ENCODE assay signal across 29 mouse cellular contexts in genomic region chr7:140846676-140847075, GRCm38 (mm10). TPM values are rescaled to one million over a fixed set of nuclear protein-coding genes. Genes with fewer than 3 reads are reported as not detected.
A peak's percentile ranks its signal among the peaks of the same experiment; 100 is the strongest.
DNase-seq lines count a peak whose midpoint lies in the region; ATAC-seq and TF ChIP-seq lines count a peak whose summit lies in the region.
"Had no signal": no experiment of that assay in that cellular context is flagged by ENCODE, and none has a peak within 500 bp of the region (broad histone marks: within the 10 kb centered on the region; RNA-seq: fewer than 3 reads in every experiment).

No protein-coding gene starts in this region.

- H3K36me3 ChIP-seq in megakaryocyte, embryonic 14.5 days (replicated peaks; ENCODE audit: low read length), result peaks cover 15% of the 10 kb centered on the region
- no peaks in the 10 kb centered on the region for H3K36me3 ChIP-seq in testis, adult 2 months (ENCODE audit: control insufficient read depth, insufficient read depth, low read length)
- H3K36me3 ChIP-seq in E14TG2a.4 (ENCODE audit: insufficient read depth, low read length), result peaks cover 12% of the 10 kb centered on the region

- peaks cover 30% of the 10 kb centered on the region for H3K27me3 ChIP-seq in megakaryocyte, embryonic 14.5 days (replicated peaks)
- no peaks in the 10 kb centered on the region for H3K27me3 ChIP-seq in testis, adult 2 months (ENCODE audit: control insufficient read depth, insufficient read depth, low read length)
- H3K27me3 ChIP-seq in E14TG2a.4 (ENCODE audit: insufficient read depth, low read length), result peaks cover 16% of the 10 kb centered on the region; the same call in 1 of the 2 replicates

- peaks cover 59% of the 10 kb centered on the region for H3K4me1 ChIP-seq in megakaryocyte, embryonic 14.5 days
- peaks cover 3% of the 10 kb centered on the region; the same call in 1 of the 2 replicates for H3K4me1 ChIP-seq in testis, adult 2 months (ENCODE audit: control insufficient read depth, insufficient read depth, low read length)
- peaks cover 86% of the 10 kb centered on the region for H3K4me1 ChIP-seq in E14TG2a.4 (replicated peaks; ENCODE audit: low read depth, low read length)
- H3K4me1 ChIP-seq: embryonic facial prominence, embryonic 12.5 days had no signal

- H3K27ac ChIP-seq in testis, adult 2 months (ENCODE audit: control insufficient read depth, insufficient read depth, low read depth, low read length), result no peak overlapping the region
- H3K27ac ChIP-seq: embryonic facial prominence, embryonic 10.5 days; embryonic facial prominence, embryonic 12.5 days; forebrain, embryonic 13.5 days; forebrain, embryonic 15.5 days had no signal

- peak overlapping the region; percentile 83 for H3K4me3 ChIP-seq in megakaryocyte, embryonic 14.5 days (replicated peaks)
- H3K4me3 ChIP-seq in testis, adult 2 months (ENCODE audit: control insufficient read depth, low read depth, low read length), result peak overlapping the region; percentile 74
- H3K4me3 ChIP-seq in E14TG2a.4 (replicated peaks; ENCODE audit: low read length), result 0 out of 2 replicates have a peak overlapping the region, but pooled peaks have one; percentile 1
- H3K4me3 ChIP-seq: embryonic facial prominence, embryonic 10.5 days; embryonic facial prominence, embryonic 12.5 days; forebrain, embryonic 13.5 days; forebrain, embryonic 15.5 days had no signal

- TF ChIP-seq CTCF in testis, adult 2 months (IDR thresholded peaks at IDR 0.05; ENCODE audit: control insufficient read depth, insufficient read depth, insufficient replicate concordance, low read depth, low read length), result no peak
- no peak for TF ChIP-seq CTCF in E14TG2a.4 (conservative IDR thresholded peaks at IDR 0.05; ENCODE audit: low read length)

- TF ChIP-seq POLR2A in testis, adult 2 months (IDR thresholded peaks at IDR 0.05; ENCODE audit: control insufficient read depth, low read depth, low read length), result no peak

- no peak for ATAC-seq in megakaryocyte, adult 5-6 weeks (ENCODE audit: poor library complexity, severe bottlenecking)
- ATAC-seq: CD4-positive, CD25-positive, alpha-beta regulatory T cell, adult 4 months; forebrain, embryonic 13.5 days; forebrain, embryonic 15.5 days; forebrain, postnatal 0 days had no signal

- H3K9me3 ChIP-seq in megakaryocyte, embryonic 14.5 days, result no peaks in the 10 kb centered on the region
- no peaks in the 10 kb centered on the region for H3K9me3 ChIP-seq in E14TG2a.4 (ENCODE audit: low read length)
- H3K9me3 ChIP-seq: embryonic facial prominence, embryonic 10.5 days; embryonic facial prominence, embryonic 12.5 days; forebrain, embryonic 13.5 days; forebrain, embryonic 15.5 days had no signal

- peak; percentile 42 for DNase-seq in adrenal gland, postnatal 14 days
- DNase-seq in adrenal gland, adult 18-20 months (ENCODE audit: low spot score in 2 of 2), result no peak
- DNase-seq in testis, postnatal 14 days (ENCODE audit: low spot score), result no peak
- no peak for DNase-seq in cerebellum, postnatal 10 days
- DNase-seq: adrenal gland, postnatal 10 days; B cell, adult 2 months; cerebellum, adult 11 months; cerebellum, adult 18-20 months; cerebellum, adult 8-10 months; cerebellum, adult 9-11 months; cerebellum, postnatal 25 days; forebrain, postnatal 0 days had no signal

RNA-seq across cellular contexts. Expression of gene Odf3, which starts 0.9 kb away (rescaled TPM):
- not detected in 2 replicates for total RNA-seq in adrenal gland, postnatal 14 days (2021)
- total RNA-seq in adrenal gland, adult 18-20 months (2021), result under 1 TPM; 0.26 to 0.40 TPM
- 0.13 TPM in 1 of 2 replicates, not detected in the other for polyA plus RNA-seq in megakaryocyte, embryonic 14.5 days (2012; ENCODE audit: insufficient read depth, low replicate concordance)
- total RNA-seq in megakaryocyte, adult 5-6 weeks (2015), result not detected in 2 replicates
- not detected in 2 replicates for total RNA-seq in megakaryocyte, adult 5-6 weeks (2017)
- 539 and 573 TPM in 2 replicates for polyA plus RNA-seq in testis, adult 2 months (2012; rRNA removed)
- total RNA-seq: CH12.LX; ES-E14; forebrain, postnatal 0 days; MEL had no signal
- polyA plus RNA-seq: CD4-positive, CD25-positive, alpha-beta regulatory T cell, adult 4 months; embryonic facial prominence, embryonic 10.5 days; embryonic facial prominence, embryonic 12.5 days; embryonic facial prominence, embryonic 14.5 days; forebrain, embryonic 11.5 days; forebrain, embryonic 13.5 days had no signal

RNA-seq across cellular contexts. Expression of gene Scgb1c1, which starts 1.3 kb away (rescaled TPM):
- total RNA-seq in adrenal gland, postnatal 14 days (2021), result not detected in 2 replicates
- not detected for total RNA-seq in adrenal gland, adult 18-20 months (2021)
- polyA plus RNA-seq in megakaryocyte, embryonic 14.5 days (2012; ENCODE audit: insufficient read depth, low replicate concordance), result 1.1 TPM in 1 of 2 replicates, not detected in the other
- not detected in 2 replicates for total RNA-seq in megakaryocyte, adult 5-6 weeks (2015)
- not detected in 2 replicates for total RNA-seq in megakaryocyte, adult 5-6 weeks (2017)
- polyA plus RNA-seq in testis, adult 2 months (2012; rRNA removed), result not detected in 2 replicates
- total RNA-seq: adrenal gland, postnatal 36 days; CH12.LX; ES-E14; forebrain, postnatal 0 days; MEL had no signal
- polyA plus RNA-seq: brain, embryonic 14.5 days; CD4-positive, CD25-positive, alpha-beta regulatory T cell, adult 4 months; cortical plate, adult 2 months; embryonic facial prominence, embryonic 10.5 days; embryonic facial prominence, embryonic 12.5 days; forebrain, embryonic 11.5 days; forebrain, embryonic 13.5 days; forebrain, embryonic 15.5 days; forebrain, postnatal 0 days had no signal

RNA-seq across cellular contexts. Expression of gene Gm45785, which starts 9.5 kb away (rescaled TPM):
- total RNA-seq in adrenal gland, postnatal 14 days (2021), result 0.89 TPM in 1 of 2 replicates, not detected in the other
- under 1 TPM; 0.36 to 0.61 TPM for total RNA-seq in adrenal gland, adult 18-20 months (2021)
- polyA plus RNA-seq in megakaryocyte, embryonic 14.5 days (2012; ENCODE audit: insufficient read depth, low replicate concordance), result not detected in 2 replicates
- not detected in 2 replicates for total RNA-seq in megakaryocyte, adult 5-6 weeks (2015)
- total RNA-seq in megakaryocyte, adult 5-6 weeks (2017), result not detected in 2 replicates
- not detected in 2 replicates for polyA plus RNA-seq in testis, adult 2 months (2012; rRNA removed)
- total RNA-seq: CH12.LX, MEL had no signal
- polyA plus RNA-seq: CD4-positive, CD25-positive, alpha-beta regulatory T cell, adult 4 months; embryonic facial prominence, embryonic 12.5 days; embryonic facial prominence, embryonic 14.5 days; forebrain, embryonic 11.5 days; forebrain, embryonic 13.5 days; forebrain, embryonic 15.5 days; forebrain, postnatal 0 days had no signal

RNA-seq across cellular contexts. Expression of gene Ric8a, which starts 10.1 kb away (rescaled TPM):
- total RNA-seq in adrenal gland, postnatal 14 days (2021), result 44.8 and 61.1 TPM in 2 replicates
- 10 to 100 TPM; 49.5 to 65.5 TPM for total RNA-seq in adrenal gland, adult 18-20 months (2021)
- polyA plus RNA-seq in megakaryocyte, embryonic 14.5 days (2012; ENCODE audit: insufficient read depth, low replicate concordance), result 57.2 and 112 TPM in 2 replicates
- total RNA-seq in megakaryocyte, adult 5-6 weeks (2015), result 41.7 and 44.7 TPM in 2 replicates
- 29.7 and 30.4 TPM in 2 replicates for total RNA-seq in megakaryocyte, adult 5-6 weeks (2017)
- polyA plus RNA-seq in testis, adult 2 months (2012; rRNA removed), result 33.7 and 34.5 TPM in 2 replicates

RNA-seq across cellular contexts. Expression of gene Bet1l, which starts 10.7 kb away (rescaled TPM):
- 27.4 and 32.1 TPM in 2 replicates for total RNA-seq in adrenal gland, postnatal 14 days (2021)
- 10 to 100 TPM; 37.8 to 42.8 TPM for total RNA-seq in adrenal gland, adult 18-20 months (2021)
- 4.0 and 23.4 TPM in 2 replicates for polyA plus RNA-seq in megakaryocyte, embryonic 14.5 days (2012; ENCODE audit: insufficient read depth, low replicate concordance)
- total RNA-seq in megakaryocyte, adult 5-6 weeks (2015), result 12.9 and 13.2 TPM in 2 replicates
- total RNA-seq in megakaryocyte, adult 5-6 weeks (2017), result 15.5 and 37.7 TPM in 2 replicates
- polyA plus RNA-seq in testis, adult 2 months (2012; rRNA removed), result 20.8 and 22.9 TPM in 2 replicates

Comparison
In these comparisons a context has a peak if more than half of its experiments do, and no peak if none do; other contexts are left out.
1. H3K4me3 ChIP-seq: peak in every context shown above with its lines; median percentile 83 in megakaryocyte, embryonic 14.5 days; 74 in testis, adult 2 months; 1 in E14TG2a.4.